Comparison of ENCODE assay signal across 28 mouse cellular contexts in genomic region chr6:37670701-37671100, GRCm38 (mm10).
"Had no signal": no experiment of that assay in that cellular context is flagged by ENCODE, and none has a peak within 500 bp of the region (broad histone marks: within the 10 kb centered on the region; RNA-seq: fewer than 3 reads in every experiment).

No protein-coding gene starts in this region.

- H3K9me3 ChIP-seq: embryonic facial prominence, embryonic 10.5 days; embryonic facial prominence, embryonic 12.5 days; embryonic facial prominence, embryonic 13.5 days; embryonic facial prominence, embryonic 15.5 days; forebrain, embryonic 10.5 days; forebrain, embryonic 12.5 days; forebrain, embryonic 15.5 days had no signal

- DNase-seq: cerebellum, adult 2 months; cerebellum, adult 8-10 months; cerebellum, adult 9-10 months; cerebellum, adult 9-11 months; cerebellum, postnatal 10 days; cerebellum, postnatal 14 days; cerebellum, postnatal 25 days; cerebellum, postnatal 36 days; embryo, embryonic 11 days; forebrain, postnatal 0 days; gastrocnemius, adult 2 months; gastrocnemius, postnatal 10 days; gastrocnemius, postnatal 14 days; gastrocnemius, postnatal 25 days; gastrocnemius, postnatal 36 days; heart, adult 18-20 months; heart, adult 2 months had no signal

- H3K9ac ChIP-seq: embryonic facial prominence, embryonic 12.5 days; embryonic facial prominence, embryonic 13.5 days; embryonic facial prominence, embryonic 15.5 days; forebrain, embryonic 12.5 days; forebrain, embryonic 13.5 days; forebrain, embryonic 15.5 days; forebrain, postnatal 0 days had no signal

- H3K4me2 ChIP-seq: embryonic facial prominence, embryonic 12.5 days; embryonic facial prominence, embryonic 13.5 days; embryonic facial prominence, embryonic 15.5 days; forebrain, embryonic 12.5 days; forebrain, embryonic 13.5 days; forebrain, embryonic 15.5 days had no signal

- H3K4me3 ChIP-seq: embryonic facial prominence, embryonic 10.5 days; embryonic facial prominence, embryonic 12.5 days; embryonic facial prominence, embryonic 13.5 days; embryonic facial prominence, embryonic 15.5 days; erythroblast, embryonic 14.5 days; forebrain, embryonic 10.5 days; forebrain, embryonic 12.5 days; forebrain, embryonic 13.5 days; forebrain, embryonic 15.5 days; gastrocnemius, adult 2 months; heart, adult 2 months had no signal

- H3K27ac ChIP-seq: embryonic facial prominence, embryonic 10.5 days; embryonic facial prominence, embryonic 12.5 days; embryonic facial prominence, embryonic 13.5 days; embryonic facial prominence, embryonic 15.5 days; forebrain, embryonic 10.5 days; forebrain, embryonic 12.5 days; forebrain, embryonic 13.5 days; forebrain, embryonic 15.5 days; gastrocnemius, adult 2 months; heart, adult 2 months had no signal

- H3K4me1 ChIP-seq: embryonic facial prominence, embryonic 10.5 days; embryonic facial prominence, embryonic 12.5 days; embryonic facial prominence, embryonic 13.5 days; embryonic facial prominence, embryonic 15.5 days; forebrain, embryonic 10.5 days; forebrain, embryonic 12.5 days; forebrain, embryonic 13.5 days; forebrain, embryonic 15.5 days had no signal

- ATAC-seq: forebrain, embryonic 13.5 days; forebrain, embryonic 14.5 days; forebrain, embryonic 15.5 days; forebrain, embryonic 16.5 days; forebrain, postnatal 0 days had no signal

- H3K27me3 ChIP-seq: embryonic facial prominence, embryonic 12.5 days; embryonic facial prominence, embryonic 13.5 days; embryonic facial prominence, embryonic 15.5 days; forebrain, embryonic 12.5 days; forebrain, embryonic 13.5 days; forebrain, embryonic 15.5 days had no signal

- H3K36me3 ChIP-seq: embryonic facial prominence, embryonic 10.5 days; embryonic facial prominence, embryonic 12.5 days; embryonic facial prominence, embryonic 13.5 days; embryonic facial prominence, embryonic 15.5 days; forebrain, embryonic 10.5 days; forebrain, embryonic 12.5 days; forebrain, embryonic 15.5 days had no signal
